Mouse (Mus musculus) forebrain, postnatal 0 days (tissue): ENCODE data around the gene Mst1. TPM values are rescaled to one million over a fixed set of nuclear protein-coding genes. Genes with fewer than 3 reads are reported as not detected.

Source experiments
- ATAC-seq: fragments of 200-750 bp; cut with Nextera tagmentation; 2 replicates; pipeline ENCODE4 v1.8.0; 2017; ENCODE audit warnings: mild to moderate bottlenecking, moderate library complexity
- DNase-seq: peaks from one replicate; pipeline ENCODE4 v3.0.0-alpha.2; 2015
- H3K27ac ChIP-seq: fragments of 300-500 bp; sonication (generic); 2 replicates; pipeline ENCODE4 v1.5.1; 2014; ENCODE audit warnings: low read depth, mild to moderate bottlenecking, antibody characterized with exemption, low read length, moderate library complexity, mixed read lengths
- H3K27me3 ChIP-seq: fragments of 300-500 bp; sonication (generic); 2 replicates; pipeline ENCODE4 v1.6.1; 2014; ENCODE audit warnings: mild to moderate bottlenecking, low read length, mixed read lengths; ENCODE audit not compliant: insufficient read depth
- H3K36me3 ChIP-seq: fragments of 300-500 bp; sonication (generic); 2 replicates; pipeline ENCODE4 v1.6.1; 2014; ENCODE audit warnings: mild to moderate bottlenecking, moderate library complexity; ENCODE audit not compliant: insufficient read depth
- H3K4me1 ChIP-seq: fragments of 300-500 bp; sonication (generic); 2 replicates; pipeline ENCODE4 v1.6.1; 2014; ENCODE audit warnings: antibody characterized with exemption; ENCODE audit not compliant: insufficient read depth
- H3K4me2 ChIP-seq: fragments of 300-500 bp; sonication (generic); 2 replicates; pipeline ENCODE4 v1.6.1; 2014; ENCODE audit warnings: low read depth, mild to moderate bottlenecking, moderate library complexity
- H3K4me3 ChIP-seq: fragments of 300-500 bp; sonication (generic); 2 replicates; pipeline ENCODE4 v1.5.1; 2014; ENCODE audit warnings: low read depth, low read length, mixed read lengths
- H3K9ac ChIP-seq: fragments of 300-500 bp; sonication (generic); 2 replicates; pipeline ENCODE4 v1.6.1; 2014; ENCODE audit warnings: mild to moderate bottlenecking
- H3K9me3 ChIP-seq: fragments of 300-500 bp; sonication (generic); 2 replicates; pipeline ENCODE4 v1.6.1; 2016; ENCODE audit warnings: low read length
- CTCF ChIP-seq: sonication (generic); IDR thresholded peaks from 2 replicates; pipeline ENCODE4 v1.5.1; 2016; ENCODE audit warnings: antibody characterized with exemption, control low read depth, low read depth
- WGBS: fragments of 180-500 bp; shearing (Covaris S2); extraction: QIAGEN DNeasy Blood & Tissue Kit; methylation state at CpG from one replicate; pipeline ENCODE4 v1.1.7; 2014; 5-methylcytosine and 5-hydroxymethylcytosine counted together
- polyA plus RNA-seq: library from polyadenylated mRNA; unstranded; fragments of >200 nt; fragmentation: Nextera tagmentation; extraction: Ambion mirVana; gene quantifications from 2 replicates; pipeline ENCODE4 v1.2.1, GENCODE M21; 2015
- total RNA-seq: library from RNA; depleted of rRNA; stranded (reverse); fragments of >200 nt; gene quantifications from 2 replicates; pipeline ENCODE4 v1.2.3, GENCODE M21; 2014

The Mst1 gene
- total and polyA plus RNA-seq, 2 experiments from 2014 or later = 0.10 TPM; not detected in 1

DNA sequence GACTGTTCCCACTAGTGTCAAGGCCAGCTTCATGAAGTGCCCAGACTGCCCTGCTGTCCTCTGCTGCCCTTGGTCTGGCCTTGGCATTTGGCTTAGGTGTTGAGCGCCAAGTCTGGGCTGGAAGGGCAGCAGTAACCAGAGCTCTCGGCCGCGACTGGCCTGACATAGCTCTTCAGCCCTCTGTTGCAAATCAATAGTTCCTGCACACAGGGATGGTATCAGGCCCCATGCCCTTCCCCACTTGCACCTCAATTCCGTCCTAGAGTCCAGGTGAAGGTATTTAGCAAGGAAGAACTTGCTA lies 23.0 kb upstream of the Mst1 start:
- H3K4me2 ChIP-seq = no peak overlapping the region
- no peak overlapping the region for H3K9ac ChIP-seq
- H3K27me3 ChIP-seq = no peaks in the 10 kb centered on the region
- no peaks in the 10 kb centered on the region for H3K9me3 ChIP-seq
- no peak for ATAC-seq
- TF ChIP-seq CTCF = no peak
- H3K4me3 ChIP-seq = no peak overlapping the region
- DNase-seq = no peak
- H3K4me1 ChIP-seq = no peaks in the 10 kb centered on the region
- peaks cover 78% of the 10 kb centered on the region for H3K36me3 ChIP-seq
- H3K27ac ChIP-seq = no peak overlapping the region
- 88% methylated on average over 5 of the region's 5 CpGs for WGBS

DNA sequence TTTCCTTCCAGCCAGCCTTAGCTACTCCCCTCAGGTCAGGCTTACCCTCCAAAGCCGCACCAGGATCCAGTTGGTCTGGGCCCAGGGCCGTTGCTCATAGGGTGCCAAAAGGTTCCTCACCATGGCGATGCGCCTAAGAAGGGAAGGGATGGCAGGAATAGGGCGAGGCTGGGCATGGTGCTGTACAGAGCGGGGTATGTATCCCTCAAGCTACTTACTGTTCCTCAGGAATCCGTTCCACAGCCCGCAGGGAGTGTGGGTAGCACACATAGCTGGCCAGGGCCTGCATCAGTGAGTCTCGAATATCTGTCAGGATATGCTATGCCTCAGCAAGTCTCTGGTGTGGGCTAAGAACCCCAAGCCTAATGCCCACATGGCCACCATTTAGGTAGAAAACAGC lies 21.9 kb upstream of the Mst1 start:
- H3K9ac ChIP-seq = no peak overlapping the region
- H3K4me2 ChIP-seq = no peak overlapping the region
- H3K4me3 ChIP-seq = no peak overlapping the region
- no peaks in the 10 kb centered on the region for H3K4me1 ChIP-seq
- H3K9me3 ChIP-seq = no peaks in the 10 kb centered on the region
- peaks cover 89% of the 10 kb centered on the region for H3K36me3 ChIP-seq
- no peak overlapping the region for H3K27ac ChIP-seq
- 90% methylated on average over 9 of the region's 9 CpGs for WGBS
- no peaks in the 10 kb centered on the region for H3K27me3 ChIP-seq
- DNase-seq (no peak), ATAC-seq (no peak)
- no peak for TF ChIP-seq CTCF

DNA sequence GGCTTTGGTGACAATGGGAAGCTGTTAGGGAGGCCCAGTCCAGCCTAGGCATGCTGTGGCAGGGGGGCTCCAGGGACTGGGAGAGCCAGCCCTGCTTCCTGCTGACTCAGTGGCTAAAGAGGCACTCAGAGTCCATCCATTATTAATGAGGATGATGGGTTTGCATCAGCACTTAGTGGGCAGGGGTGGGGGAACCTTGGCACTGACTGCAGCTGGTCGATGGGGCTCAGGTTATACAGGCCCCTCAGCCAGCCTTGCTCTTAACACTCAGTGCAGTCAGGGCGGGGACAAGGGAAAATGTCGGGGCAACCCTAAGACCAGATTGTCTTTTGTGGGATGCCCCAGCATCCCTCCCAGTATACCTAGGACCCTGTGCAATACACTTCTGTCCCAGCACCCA lies 18.1 kb upstream of the Mst1 start:
- TF ChIP-seq CTCF = no peak
- 87% methylated on average over 3 of the region's 3 CpGs for WGBS
- DNase-seq = no peak
- Histone ChIP-seq H3K36me3 (peaks cover 63% of the 10 kb centered on the region), H3K4me2 (no peak overlapping the region), H3K9me3 (no peaks in the 10 kb centered on the region), H3K9ac (no peak overlapping the region), H3K27ac (no peak overlapping the region), H3K27me3 (no peaks in the 10 kb centered on the region), H3K4me1 (no peaks in the 10 kb centered on the region), H3K4me3 (no peak overlapping the region)
- no peak for ATAC-seq

GRCm38 (mm10) chr9:108063361-108063760 lies 16.9 kb upstream of the Mst1 start:
- WGBS = 90% methylated on average over 12 of the region's 12 CpGs
- H3K27ac ChIP-seq = no peak overlapping the region
- peaks cover 51% of the 10 kb centered on the region for H3K36me3 ChIP-seq

DNA sequence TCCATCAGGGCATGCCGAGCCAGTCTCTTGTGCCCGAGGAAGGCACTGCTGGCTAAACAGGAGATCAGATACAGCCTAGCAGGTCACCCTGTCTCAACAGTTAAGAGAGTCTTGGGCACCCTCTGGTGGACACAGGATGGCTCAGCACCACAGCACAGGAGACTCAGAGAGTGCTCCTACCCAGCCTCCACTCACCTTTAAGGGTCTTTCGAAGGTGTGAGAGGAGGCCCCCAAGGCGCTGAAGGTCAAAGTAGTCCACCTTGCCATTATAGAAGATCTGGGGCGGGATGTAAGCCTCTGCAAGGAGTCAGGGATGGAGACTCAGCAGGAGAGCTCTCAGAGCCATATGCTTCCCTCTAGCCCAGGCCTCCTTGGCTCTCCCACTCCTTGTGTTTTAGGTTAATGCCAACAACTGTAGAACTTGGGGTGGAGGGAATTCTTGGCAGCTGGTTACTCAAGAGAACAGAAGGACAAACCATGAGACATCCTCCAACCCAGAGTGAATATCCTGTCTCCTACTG lies 14.7 kb upstream of the Mst1 start:
- Histone ChIP-seq H3K36me3 (peaks cover 48% of the 10 kb centered on the region), H3K4me1 (no peaks in the 10 kb centered on the region), H3K27ac (no peak overlapping the region), H3K27me3 (no peaks in the 10 kb centered on the region), H3K9ac (no peak overlapping the region), H3K4me3 (no peak overlapping the region), H3K4me2 (no peak overlapping the region), H3K9me3 (no peaks in the 10 kb centered on the region)
- WGBS = 46% methylated on average over 5 of the region's 5 CpGs
- TF ChIP-seq CTCF = peak; percentile 76
- peak; percentile 62 for DNase-seq
- ATAC-seq = peak; percentile 79

More at GRCm38 (mm10) chr9:108063361-108063760, 16.9 kb upstream of the Mst1 start:
- Histone ChIP-seq H3K9me3 (no peaks in the 10 kb centered on the region), H3K4me2 (no peak overlapping the region), H3K9ac (no peak overlapping the region), H3K4me1 (no peaks in the 10 kb centered on the region), H3K27me3 (no peaks in the 10 kb centered on the region), H3K4me3 (no peak overlapping the region)
- TF ChIP-seq CTCF = no peak
- DNase-seq (no peak), ATAC-seq (no peak)

DNA sequence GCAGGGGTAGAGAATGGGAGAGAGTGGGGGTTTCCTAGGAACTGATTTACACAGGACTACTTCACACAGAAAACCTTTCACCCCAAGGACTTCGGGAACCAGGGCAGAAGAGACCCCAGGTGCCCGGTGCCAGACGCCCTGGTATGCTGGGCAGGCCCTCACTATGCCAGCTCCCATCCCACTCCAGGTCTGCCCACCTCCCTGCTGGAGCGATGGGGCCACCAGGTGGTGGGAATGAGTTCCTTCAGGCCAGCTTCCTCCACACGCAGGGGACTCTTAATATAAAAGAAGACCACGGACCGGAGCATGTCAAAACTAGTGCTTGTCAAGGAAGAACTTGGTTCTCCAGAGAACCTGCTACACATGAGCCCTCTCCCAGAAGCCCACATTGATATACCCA lies 13.0 kb upstream of the Mst1 start:
- no peak overlapping the region for H3K4me3 ChIP-seq
- no peaks in the 10 kb centered on the region for H3K4me1 ChIP-seq
- no peaks in the 10 kb centered on the region for H3K9me3 ChIP-seq
- WGBS = 77% methylated on average over 7 of the region's 7 CpGs
- H3K27ac ChIP-seq = no peak overlapping the region
- no peak for TF ChIP-seq CTCF
- H3K36me3 ChIP-seq = peaks cover 45% of the 10 kb centered on the region
- no peak overlapping the region for H3K4me2 ChIP-seq
- ATAC-seq (no peak), DNase-seq (no peak)
- no peaks in the 10 kb centered on the region for H3K27me3 ChIP-seq
- no peak overlapping the region for H3K9ac ChIP-seq

- H3K4me2 ChIP-seq = no peak overlapping the region
- H3K4me3 ChIP-seq = no peak overlapping the region
- H3K27me3 ChIP-seq = no peaks in the 10 kb centered on the region
- no peak overlapping the region for H3K27ac ChIP-seq
- peaks cover 38% of the 10 kb centered on the region for H3K36me3 ChIP-seq
- no peak overlapping the region for H3K9ac ChIP-seq
- DNase-seq (peak; percentile 92), ATAC-seq (peak; percentile 44)
- no peaks in the 10 kb centered on the region for H3K4me1 ChIP-seq
- peak; percentile 96 for TF ChIP-seq CTCF
- no peaks in the 10 kb centered on the region for H3K9me3 ChIP-seq
- WGBS = 17% methylated on average over 8 of the region's 8 CpGs
These were observed 12.3 kb upstream of the Mst1 start for GRCm38 (mm10) chr9:108067900-108068299.

DNA sequence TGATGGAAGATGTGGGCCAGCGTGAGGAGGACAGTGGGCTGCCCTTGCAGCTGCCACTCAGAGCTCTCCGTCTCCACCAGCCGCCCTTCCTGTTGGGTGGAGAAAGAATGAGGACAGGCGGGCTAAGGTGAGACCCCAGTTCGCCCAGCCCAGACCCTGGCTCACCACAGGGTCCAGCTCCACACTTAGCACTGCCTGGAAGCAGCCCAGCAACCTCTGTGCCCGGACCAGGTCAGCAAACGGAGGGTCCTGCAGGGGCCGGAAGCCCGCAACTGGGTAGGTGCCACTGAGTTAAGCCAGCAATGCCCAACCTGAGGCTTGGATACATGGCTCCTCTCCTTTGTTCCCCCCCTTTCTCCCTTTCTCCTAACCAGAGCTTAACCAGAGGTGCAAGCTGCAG lies 11.2 kb upstream of the Mst1 start:
- no peak overlapping the region for H3K4me2 ChIP-seq
- H3K27me3 ChIP-seq = no peaks in the 10 kb centered on the region
- ATAC-seq (no peak), DNase-seq (no peak)
- no peaks in the 10 kb centered on the region for H3K9me3 ChIP-seq
- WGBS = 86% methylated on average over 9 of the region's 9 CpGs
- TF ChIP-seq CTCF = no peak
- H3K4me3 ChIP-seq = no peak overlapping the region
- H3K27ac ChIP-seq = no peak overlapping the region
- no peaks in the 10 kb centered on the region for H3K4me1 ChIP-seq
- peaks cover 28% of the 10 kb centered on the region for H3K36me3 ChIP-seq
- H3K9ac ChIP-seq = no peak overlapping the region
